Mouse (Mus musculus) heart, postnatal 0 days (tissue): ENCODE results near the gene Lrrc42. TPM values are rescaled to one million over a fixed set of nuclear protein-coding genes. Genes with fewer than 3 reads are reported as not detected.

Experiments used
- ATAC-seq: fragments of 200-750 bp; cut with Nextera tagmentation; 2 replicates; pipeline ENCODE4 v1.8.0; 2017; ENCODE audit warnings: low read depth, moderate number of reproducible peaks, moderate library complexity; ENCODE audit not compliant: insufficient read depth
- DNase-seq: peaks from one replicate; pipeline ENCODE4 v3.0.0-alpha.2; 2016; ENCODE audit warnings: low spot score
- H3K27ac ChIP-seq: fragments of 300-500 bp; sonication (generic); 2 replicates; pipeline ENCODE4 v1.5.1; 2014; ENCODE audit warnings: low read depth, mild to moderate bottlenecking
- H3K27me3 ChIP-seq: fragments of 300-500 bp; sonication (generic); 2 replicates; pipeline ENCODE4 v1.6.1; 2014; ENCODE audit warnings: low read length, mixed read lengths; ENCODE audit not compliant: control insufficient read depth, insufficient read depth
- H3K36me3 ChIP-seq: fragments of 300-500 bp; sonication (generic); replicated peaks from 2 replicates; pipeline ENCODE4 v1.6.1; 2014; ENCODE audit warnings: low read length, mixed read lengths; ENCODE audit not compliant: control insufficient read depth, insufficient read depth
- H3K4me1 ChIP-seq: fragments of 300-500 bp; sonication (generic); 2 replicates; pipeline ENCODE4 v1.6.1; 2014; ENCODE audit warnings: antibody characterized with exemption; ENCODE audit not compliant: control insufficient read depth, insufficient read depth
- H3K4me2 ChIP-seq: fragments of 300-500 bp; sonication (generic); 2 replicates; pipeline ENCODE4 v1.6.1; 2014; ENCODE audit warnings: low read depth, mild to moderate bottlenecking, low read length, moderate library complexity
- H3K4me3 ChIP-seq: fragments of 300-500 bp; sonication (generic); 2 replicates; pipeline ENCODE4 v1.5.1; 2014; ENCODE audit warnings: low read depth, low read length
- H3K9ac ChIP-seq: fragments of 300-500 bp; sonication (generic); replicated peaks from 2 replicates; pipeline ENCODE4 v1.6.1; 2014; ENCODE audit warnings: low read depth, low read length, mixed read lengths
- H3K9me3 ChIP-seq: fragments of 300-500 bp; sonication (generic); replicated peaks from 2 replicates; pipeline ENCODE4 v1.6.1; 2016; ENCODE audit warnings: low read length; ENCODE audit not compliant: control insufficient read depth
- CTCF ChIP-seq: IDR thresholded peaks from 2 replicates; pipeline ENCODE4 v1.5.1; 2016; ENCODE audit warnings: antibody characterized with exemption, control low read depth, low read depth
- EP300 ChIP-seq: IDR thresholded peaks from 2 replicates; pipeline ENCODE4 v1.6.1; 2016; ENCODE audit warnings: antibody characterized with exemption, low read depth
- WGBS: fragments of 180-500 bp; shearing (Covaris S2); extraction: QIAGEN DNeasy Blood & Tissue Kit; methylation state at CpG from one replicate; pipeline ENCODE4 v1.1.7; 2014; 5-methylcytosine and 5-hydroxymethylcytosine counted together
- polyA plus RNA-seq: library from polyadenylated mRNA; unstranded; fragments of >200 nt; fragmentation: Nextera tagmentation; extraction: Ambion mirVana; gene quantifications from 2 replicates; pipeline ENCODE4 v1.2.1, GENCODE M21; 2015
- total RNA-seq: library from RNA; depleted of rRNA; stranded (reverse); fragments of >200 nt; gene quantifications from 2 replicates; pipeline ENCODE4 v1.2.3, GENCODE M21; 2014; ENCODE audit warnings: low replicate concordance

Lrrc42 gene
- total and polyA plus RNA-seq, 2 experiments from 2014 or later, result 0.53 to 22.6 TPM

- Histone ChIP-seq H3K27me3 (no peaks in the 10 kb centered on the region), H3K9me3 (no peaks in the 10 kb centered on the region), H3K27ac (no peak overlapping the region), H3K4me1 (peaks cover 10% of the 10 kb centered on the region; the same call in 1 of the 2 replicates), H3K9ac (no peak overlapping the region), H3K4me2 (no peak overlapping the region), H3K4me3 (no peak overlapping the region), H3K36me3 (peaks cover 55% of the 10 kb centered on the region)
- 97% methylated on average over 6 of the region's 6 CpGs for WGBS
- ATAC-seq (no peak), DNase-seq (no peak)
- TF ChIP-seq CTCF, result no peak
- no peak for TF ChIP-seq EP300
Observed at GRCm38 (mm10) chr4:107240196-107240595, 13.1 kb downstream of the Lrrc42 start.

GRCm38 (mm10) chr4:107238253-107238652 is 15.1 kb downstream of the Lrrc42 start:
- 81% methylated on average over 2 of the region's 2 CpGs for WGBS
- Histone ChIP-seq H3K4me1 (no peaks in the 10 kb centered on the region), H3K36me3 (peaks cover 75% of the 10 kb centered on the region), H3K9ac (no peak overlapping the region), H3K27me3 (no peaks in the 10 kb centered on the region), H3K9me3 (no peaks in the 10 kb centered on the region), H3K4me2 (no peak overlapping the region), H3K27ac (no peak overlapping the region), H3K4me3 (no peak overlapping the region)
- ATAC-seq (no peak), DNase-seq (no peak)
- TF ChIP-seq EP300, result no peak
- no peak for TF ChIP-seq CTCF

GRCm38 (mm10) chr4:107232219-107232618 is 21.1 kb downstream of the Lrrc42 start:
- Histone ChIP-seq H3K9me3 (no peaks in the 10 kb centered on the region), H3K4me3 (no peak overlapping the region), H3K36me3 (peaks cover 41% of the 10 kb centered on the region), H3K27me3 (no peaks in the 10 kb centered on the region), H3K4me2 (no peak overlapping the region), H3K4me1 (no peaks in the 10 kb centered on the region), H3K9ac (no peak overlapping the region), H3K27ac (no peak overlapping the region)
- no peak for ATAC-seq
- TF ChIP-seq CTCF (no peak), EP300 (no peak)
- 34% methylated on average over 3 of the region's 3 CpGs for WGBS
- no peak for DNase-seq

- no peaks in the 10 kb centered on the region for H3K36me3 ChIP-seq
- no peak overlapping the region for H3K27ac ChIP-seq
- WGBS, result 84% methylated on average over 2 of the region's 2 CpGs
- TF ChIP-seq CTCF, result no peak
- no peak for TF ChIP-seq EP300
- ATAC-seq (no peak), DNase-seq (no peak)
- peaks cover 4% of the 10 kb centered on the region for H3K27me3 ChIP-seq
- H3K4me1 ChIP-seq, result no peaks in the 10 kb centered on the region
- no peak overlapping the region for H3K4me2 ChIP-seq
- H3K4me3 ChIP-seq, result no peak overlapping the region
- no peak overlapping the region for H3K9ac ChIP-seq
- H3K9me3 ChIP-seq, result no peaks in the 10 kb centered on the region
Observed at GRCm38 (mm10) chr4:107226313-107226712, 27.0 kb downstream of the Lrrc42 start.

GRCm38 (mm10) chr4:107223225-107224204 is 29.8 kb downstream of the Lrrc42 start:
- Histone ChIP-seq H3K4me1 (no peaks in the 10 kb centered on the region), H3K36me3 (no peaks in the 10 kb centered on the region), H3K27me3 (peaks cover 13% of the 10 kb centered on the region), H3K27ac (no peak overlapping the region), H3K4me3 (no peak overlapping the region), H3K4me2 (no peak overlapping the region), H3K9ac (no peak overlapping the region), H3K9me3 (no peaks in the 10 kb centered on the region)
- TF ChIP-seq CTCF (no peak), EP300 (no peak)
- peak; percentile 83 for ATAC-seq
- 73% methylated on average over 11 of the region's 11 CpGs for WGBS
- DNase-seq, result peak; percentile 32
